Mouse (Mus musculus) mouse trophoblast stem cell (cell line): ENCODE results near the gene Dync2li1.

Source experiments
- in situ Hi-C, 2 experiments: fragments of 300-500 bp; cut with MseI, MboI; formaldehyde crosslinking; loops; 2 replicates in 1 of 2; 3 replicates in 1 of 2; pipeline ENCODE4 v1.15.1; 2025

The Dync2li1 gene

GRCm38 (mm10) chr17:84626276-84626856 is at the start of gene Dync2li1:
Dync2li1 (plus strand) TSS chr17:84626496.
- in situ Hi-C loops: no loop called here

- in situ Hi-C loops: no loop called here
Observed at GRCm38 (mm10) chr17:84576621-84577293, 49.5 kb upstream of the Dync2li1 start.

- in situ Hi-C loops: no loop called here
Observed at GRCm38 (mm10) chr17:84579249-84579648, 47.0 kb upstream of the Dync2li1 start.

- in situ Hi-C loops: no loop called here
Observed at GRCm38 (mm10) chr17:84579817-84580216, 46.5 kb upstream of the Dync2li1 start.

DNA sequence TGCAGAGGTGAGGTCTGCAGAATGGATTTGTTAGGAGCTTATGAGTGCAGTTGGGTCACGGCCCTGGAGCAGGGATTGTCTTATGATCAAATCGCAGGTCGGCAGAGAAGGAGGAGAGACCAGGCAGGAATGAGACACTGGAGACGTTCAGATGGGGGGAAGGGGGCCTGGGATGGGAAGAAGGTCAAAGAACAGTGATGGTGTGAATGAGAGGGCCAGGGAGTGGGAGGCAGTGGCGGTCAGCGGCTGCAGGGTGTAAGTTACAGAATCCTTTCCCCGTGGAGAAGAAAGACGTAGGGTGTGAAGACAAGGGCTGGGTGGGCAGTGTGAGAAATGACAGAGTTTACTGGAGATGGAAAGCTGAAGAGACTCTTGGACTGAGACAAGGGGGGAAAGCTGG is 45.5 kb upstream of the Dync2li1 start:
- in situ Hi-C loops: no loop called here

DNA sequence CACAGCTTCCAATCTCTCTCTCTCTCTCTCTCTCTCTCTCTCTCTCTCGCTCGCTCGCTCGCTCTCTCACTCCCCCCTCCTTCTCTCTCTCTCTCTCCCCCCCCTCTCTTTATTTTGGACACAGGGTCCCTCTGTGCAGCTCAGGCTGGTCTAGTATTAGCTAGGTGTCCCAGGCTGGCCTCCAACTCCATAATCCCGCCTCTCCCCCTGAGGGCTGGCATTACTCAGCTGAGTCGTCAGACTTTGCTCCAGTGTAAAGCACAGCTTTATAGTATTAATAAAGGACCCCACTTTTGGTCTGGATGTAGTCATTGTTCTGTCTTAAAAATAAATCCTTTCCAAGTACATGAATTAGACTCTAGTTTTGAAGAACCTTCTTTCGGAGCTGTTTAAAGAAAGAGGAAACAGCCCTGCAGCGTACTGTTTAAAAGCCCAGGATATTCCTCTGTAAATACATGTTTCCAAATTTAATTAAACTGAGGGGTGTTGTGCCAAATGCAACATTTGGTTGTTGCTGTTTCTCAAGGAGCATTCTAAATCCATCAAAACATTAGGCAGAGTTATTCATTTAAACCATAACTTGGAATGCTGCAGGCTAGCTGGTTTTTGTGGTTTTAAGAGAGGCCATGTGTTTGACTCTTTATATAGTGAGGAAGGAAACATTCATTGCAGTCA is 44.4 kb upstream of the Dync2li1 start:
- in situ Hi-C loops: no loop called here

DNA sequence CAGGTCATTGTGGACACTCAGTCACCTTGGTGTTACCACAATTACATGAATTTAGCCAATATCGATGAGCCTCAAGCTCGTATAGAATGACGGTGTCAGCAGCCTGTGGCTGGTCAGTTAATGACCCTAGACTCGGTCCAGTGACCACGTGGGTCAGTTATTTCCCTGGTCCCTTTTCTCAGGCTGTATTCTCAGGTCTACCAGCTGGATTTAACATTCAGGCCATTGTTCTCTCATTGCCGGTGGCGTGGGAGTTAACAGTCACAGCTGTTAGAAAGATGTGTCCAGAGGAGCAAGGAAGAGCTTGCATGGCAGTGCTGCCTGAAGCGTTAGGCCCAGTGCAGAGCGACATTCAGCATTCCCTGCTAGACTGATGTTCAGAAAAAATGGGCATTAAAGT is 42.2 kb upstream of the Dync2li1 start:
- in situ Hi-C loops: no loop called here

- in situ Hi-C loops: no loop called here
Observed at GRCm38 (mm10) chr17:84585104-84585503, 41.2 kb upstream of the Dync2li1 start.

- in situ Hi-C loops: no loop called here
Observed at GRCm38 (mm10) chr17:84590065-84590464, 36.2 kb upstream of the Dync2li1 start.

DNA sequence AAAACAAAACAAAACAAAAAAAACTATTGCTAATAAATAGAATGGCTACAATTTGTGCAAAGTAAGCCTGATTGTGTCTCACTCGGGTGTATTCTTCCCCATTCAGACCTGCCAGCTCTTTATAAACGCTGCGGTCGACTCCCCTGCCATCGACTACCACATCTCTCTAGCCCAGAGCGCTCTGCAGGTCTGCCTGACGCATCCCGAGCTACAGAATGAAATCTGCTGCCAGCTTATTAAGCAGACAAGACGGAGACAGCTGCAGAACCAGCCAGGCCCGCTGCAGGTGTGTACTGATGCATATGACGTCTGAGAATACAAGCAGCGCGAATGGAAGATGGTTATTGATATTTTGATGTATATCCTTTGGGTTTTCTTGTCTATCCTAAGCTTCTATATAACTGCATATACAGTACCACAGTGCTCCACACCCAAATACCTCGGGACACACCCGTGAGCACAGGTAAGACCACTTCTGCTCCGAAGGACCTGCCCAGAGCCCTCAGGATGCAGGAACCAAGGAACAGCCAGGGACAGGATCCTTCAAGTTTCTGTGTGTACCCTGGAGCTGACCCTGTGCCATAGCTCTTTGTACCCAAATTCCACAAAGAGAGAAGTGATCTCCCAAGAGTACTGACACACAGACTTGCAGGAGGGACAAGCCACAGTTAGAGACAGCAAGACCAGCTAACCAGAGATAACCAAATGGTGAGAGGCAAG is 34.7 kb upstream of the Dync2li1 start:
- in situ Hi-C loops: no loop called here

GRCm38 (mm10) chr17:84596015-84596441 is 30.3 kb upstream of the Dync2li1 start:
- in situ Hi-C loops: no loop called here

DNA sequence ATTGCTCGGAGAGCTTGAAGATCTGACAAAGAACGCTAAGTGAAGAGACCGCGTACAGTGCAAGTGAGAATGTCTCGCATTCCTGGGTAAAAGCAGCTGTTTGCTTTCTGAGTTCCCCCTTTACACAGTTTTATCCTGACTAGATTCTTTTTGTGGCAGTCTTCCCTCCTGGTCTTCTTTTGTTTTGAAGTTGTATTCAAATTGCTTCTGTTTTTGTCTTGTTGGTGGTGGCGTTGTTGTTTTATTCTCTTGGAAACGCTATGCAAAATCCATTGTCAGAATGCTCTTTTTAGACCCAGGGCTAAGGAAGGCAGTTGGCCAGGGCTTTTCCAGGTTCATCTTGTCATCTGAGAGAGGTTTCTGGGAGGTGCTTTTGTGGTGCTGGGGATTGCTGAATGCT is 29.8 kb upstream of the Dync2li1 start:
- in situ Hi-C loops: no loop called here

- in situ Hi-C loops: no loop called here
Observed at GRCm38 (mm10) chr17:84597859-84598258, 28.4 kb upstream of the Dync2li1 start.

DNA sequence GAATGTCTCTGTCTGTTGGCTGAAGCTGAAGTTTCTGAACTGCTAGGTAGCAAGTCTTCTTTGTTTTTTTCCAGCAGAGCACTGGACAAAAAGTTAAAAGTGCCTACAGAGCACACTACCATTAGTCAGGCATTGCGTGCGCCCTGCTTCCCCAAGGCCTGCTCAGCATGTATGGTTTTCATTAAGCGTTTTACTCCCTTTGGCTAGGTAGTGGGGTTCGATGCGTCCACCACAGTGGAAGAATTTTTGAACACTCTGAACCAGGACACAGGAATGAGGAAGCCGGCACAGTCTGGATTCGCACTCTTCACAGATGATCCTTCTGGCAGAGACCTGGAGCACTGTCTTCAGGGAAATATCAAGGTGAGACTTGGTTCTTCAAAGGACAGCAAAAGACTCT is 27.4 kb upstream of the Dync2li1 start:
- in situ Hi-C loops: no loop called here

GRCm38 (mm10) chr17:84600051-84600983 is 26.0 kb upstream of the Dync2li1 start:
- in situ Hi-C loops: no loop called here

DNA sequence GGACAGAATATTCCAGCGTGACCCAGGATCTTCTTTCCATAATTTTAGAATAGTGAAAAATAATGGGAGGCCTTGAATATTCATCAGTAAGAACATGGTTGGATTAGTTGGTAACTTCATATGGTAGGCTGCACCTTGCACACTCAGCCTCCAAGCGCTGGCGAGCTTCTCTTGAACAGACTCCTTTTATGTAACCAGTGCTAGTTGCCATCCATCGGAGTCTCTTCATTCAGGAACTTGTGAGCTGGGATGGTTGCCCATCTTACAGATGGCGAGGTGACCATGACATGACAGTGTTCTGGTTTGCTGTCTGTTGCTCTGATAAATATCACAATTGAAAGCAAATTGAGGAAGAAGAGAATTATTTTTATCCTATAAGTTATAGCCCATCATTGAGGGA is 24.5 kb upstream of the Dync2li1 start:
- in situ Hi-C loops: no loop called here

- in situ Hi-C loops: no loop called here
Observed at GRCm38 (mm10) chr17:84603202-84603627, 23.1 kb upstream of the Dync2li1 start.

- in situ Hi-C loops: no loop called here
Observed at GRCm38 (mm10) chr17:84603709-84604420, 22.4 kb upstream of the Dync2li1 start.

GRCm38 (mm10) chr17:84606976-84607375 is 19.3 kb upstream of the Dync2li1 start:
- in situ Hi-C loops: no loop called here

DNA sequence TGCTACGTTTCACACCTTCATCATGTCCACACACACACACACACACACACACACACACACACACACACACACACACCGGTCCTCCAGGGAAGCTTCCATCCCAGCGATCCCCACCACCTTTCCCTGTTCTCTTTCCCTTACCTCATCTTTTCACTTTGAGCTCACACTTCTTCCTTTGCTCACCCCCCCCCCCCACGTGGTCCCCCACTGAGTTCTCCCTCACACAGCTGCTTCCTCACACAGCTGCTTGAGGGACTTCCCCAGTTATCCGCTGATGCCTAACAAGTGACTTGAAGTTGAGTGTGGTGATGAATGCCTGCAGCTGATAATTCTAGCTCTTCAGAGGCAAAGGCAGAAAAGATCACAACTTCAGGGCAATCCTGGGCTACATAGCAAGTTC is 18.7 kb upstream of the Dync2li1 start:
- in situ Hi-C loops: no loop called here

DNA sequence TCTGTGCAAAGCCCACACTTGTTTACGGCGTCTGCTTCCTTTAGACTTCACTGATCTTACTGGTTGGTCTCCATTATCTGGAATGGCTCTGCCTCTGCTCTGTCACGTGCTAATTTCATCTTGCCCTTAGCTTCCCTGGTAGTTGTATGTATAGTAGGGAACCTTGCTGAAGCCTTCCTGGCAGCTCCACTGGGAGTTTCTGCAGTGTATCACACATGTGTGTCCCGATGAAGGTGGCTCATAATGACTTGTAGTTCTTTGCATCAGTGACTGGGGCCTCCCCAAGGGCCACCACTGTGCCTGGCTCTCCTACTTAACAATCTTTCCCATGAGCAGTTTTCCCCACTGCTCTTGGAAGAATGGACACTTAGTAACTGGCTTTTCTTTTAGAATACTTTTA is 17.7 kb upstream of the Dync2li1 start:
- in situ Hi-C loops: no loop called here
